Mouse (Mus musculus): ENCODE measurements around the gene Rtn4r. TPM values are rescaled to one million over a fixed set of nuclear protein-coding genes. Genes with fewer than 3 reads are reported as not detected.

Gene Rtn4r
- total and polyA plus RNA-seq, 2 experiments from 2014 or later, result 28.0 to 33.5 TPM

- WGBS, result 90% methylated on average over 9 of the region's 9 CpGs
- Histone ChIP-seq H3K27ac (ENCODE audit: low read depth, low read length) (no peak overlapping the region), H3K9me3 (ENCODE audit: low read length) (no peaks in the 10 kb centered on the region), H3K27me3 (ENCODE audit: insufficient read depth, low read length) (no peaks in the 10 kb centered on the region), H3K4me1 (ENCODE audit: insufficient read depth) (peaks cover 10% of the 10 kb centered on the region; the same call in 1 of the 2 replicates), H3K4me2 (ENCODE audit: low read depth) (no peak overlapping the region), H3K36me3 (ENCODE audit: insufficient read depth) (peaks cover 29% of the 10 kb centered on the region), H3K4me3 (ENCODE audit: low read depth, low read length) (no peak overlapping the region), H3K9ac (no peak overlapping the region)
- ATAC-seq (no peak), DNase-seq (no peak)
- TF ChIP-seq CTCF (IDR thresholded peaks at IDR 0.05; ENCODE audit: low read depth), result no peak
Observed at GRCm38 (mm10) chr16:18152769-18153445, 25.5 kb downstream of the Rtn4r start.

GRCm38 (mm10) chr16:18154521-18155171 is 27.2 kb downstream of the Rtn4r start:
- Histone ChIP-seq H3K4me2 (ENCODE audit: low read depth) (no peak overlapping the region), H3K4me1 (ENCODE audit: insufficient read depth) (peaks cover 3% of the 10 kb centered on the region; the same call in 1 of the 2 replicates), H3K36me3 (ENCODE audit: insufficient read depth) (peaks cover 29% of the 10 kb centered on the region), H3K9ac (no peak overlapping the region), H3K9me3 (ENCODE audit: low read length) (no peaks in the 10 kb centered on the region), H3K27ac (ENCODE audit: low read depth, low read length) (no peak overlapping the region), H3K4me3 (ENCODE audit: low read depth, low read length) (no peak overlapping the region), H3K27me3 (ENCODE audit: insufficient read depth, low read length) (no peaks in the 10 kb centered on the region)
- DNase-seq (peak; percentile 68), ATAC-seq (peak; percentile 78)
- WGBS, result 22% methylated on average over 14 of the region's 14 CpGs
- 0 out of 2 replicates have a peak, but pooled peaks have one; percentile 10 for TF ChIP-seq CTCF (IDR thresholded peaks at IDR 0.05; ENCODE audit: low read depth)

- H3K36me3 ChIP-seq (ENCODE audit: insufficient read depth), result peaks cover 16% of the 10 kb centered on the region
- peaks cover 10% of the 10 kb centered on the region; the same call in 1 of the 2 replicates for H3K4me1 ChIP-seq (ENCODE audit: insufficient read depth)
- H3K4me2 ChIP-seq (ENCODE audit: low read depth), result no peak overlapping the region
- no peak for DNase-seq
- ATAC-seq, result no peak
- no peaks in the 10 kb centered on the region for H3K27me3 ChIP-seq (ENCODE audit: insufficient read depth, low read length)
- TF ChIP-seq CTCF (IDR thresholded peaks at IDR 0.05; ENCODE audit: low read depth), result no peak
- no peak overlapping the region for H3K27ac ChIP-seq (ENCODE audit: low read depth, low read length)
- no peaks in the 10 kb centered on the region for H3K9me3 ChIP-seq (ENCODE audit: low read length)
- H3K4me3 ChIP-seq (ENCODE audit: low read depth, low read length), result no peak overlapping the region
- 56% methylated on average over 12 of the region's 12 CpGs for WGBS
- H3K9ac ChIP-seq, result no peak overlapping the region
Observed at GRCm38 (mm10) chr16:18156579-18157350, 29.3 kb downstream of the Rtn4r start.

GRCm38 (mm10) chr16:18159255-18159654 is 31.8 kb downstream of the Rtn4r start:
- TF ChIP-seq CTCF (IDR thresholded peaks at IDR 0.05; ENCODE audit: low read depth), result no peak
- no peaks in the 10 kb centered on the region for H3K36me3 ChIP-seq (ENCODE audit: insufficient read depth)
- no peaks in the 10 kb centered on the region for H3K9me3 ChIP-seq (ENCODE audit: low read length)
- no peak overlapping the region for H3K9ac ChIP-seq
- H3K4me1 ChIP-seq (ENCODE audit: insufficient read depth), result peaks cover 7% of the 10 kb centered on the region; the same call in 1 of the 2 replicates
- no peaks in the 10 kb centered on the region for H3K27me3 ChIP-seq (ENCODE audit: insufficient read depth, low read length)
- no peak overlapping the region for H3K27ac ChIP-seq (ENCODE audit: low read depth, low read length)
- 89% methylated on average over 6 of the region's 6 CpGs for WGBS
- H3K4me3 ChIP-seq (ENCODE audit: low read depth, low read length), result no peak overlapping the region
- no peak for DNase-seq
- H3K4me2 ChIP-seq (ENCODE audit: low read depth), result no peak overlapping the region
- no peak for ATAC-seq

GRCm38 (mm10) chr16:18159778-18160177 is 32.3 kb downstream of the Rtn4r start:
- Histone ChIP-seq H3K36me3 (ENCODE audit: insufficient read depth) (no peaks in the 10 kb centered on the region), H3K9ac (no peak overlapping the region), H3K4me1 (ENCODE audit: insufficient read depth) (peaks cover 9% of the 10 kb centered on the region; the same call in 1 of the 2 replicates), H3K4me3 (ENCODE audit: low read depth, low read length) (no peak overlapping the region), H3K27me3 (ENCODE audit: insufficient read depth, low read length) (no peaks in the 10 kb centered on the region), H3K9me3 (ENCODE audit: low read length) (no peaks in the 10 kb centered on the region), H3K27ac (ENCODE audit: low read depth, low read length) (no peak overlapping the region), H3K4me2 (ENCODE audit: low read depth) (no peak overlapping the region)
- WGBS, result 18% methylated on average over 1 of the region's 1 CpGs
- DNase-seq, result no peak
- TF ChIP-seq CTCF (IDR thresholded peaks at IDR 0.05; ENCODE audit: low read depth), result no peak
- ATAC-seq, result no peak

- Histone ChIP-seq H3K27me3 (ENCODE audit: insufficient read depth, low read length) (no peaks in the 10 kb centered on the region), H3K9ac (no peak overlapping the region), H3K4me2 (ENCODE audit: low read depth) (no peak overlapping the region), H3K36me3 (ENCODE audit: insufficient read depth) (no peaks in the 10 kb centered on the region), H3K4me3 (ENCODE audit: low read depth, low read length) (no peak overlapping the region), H3K9me3 (ENCODE audit: low read length) (no peaks in the 10 kb centered on the region), H3K27ac (ENCODE audit: low read depth, low read length) (no peak overlapping the region), H3K4me1 (ENCODE audit: insufficient read depth) (peaks cover 14% of the 10 kb centered on the region; the same call in 1 of the 2 replicates)
- peak; percentile 80 for ATAC-seq
- 29% methylated on average over 7 of the region's 7 CpGs for WGBS
- no peak for TF ChIP-seq CTCF (IDR thresholded peaks at IDR 0.05; ENCODE audit: low read depth)
- peak; percentile 58 for DNase-seq
Observed at GRCm38 (mm10) chr16:18160514-18160913, 33.1 kb downstream of the Rtn4r start.
